Mouse (Mus musculus): Measurements from ENCODE around the gene Tle4.

GRCm38 (mm10) chr19:14505401-14505800, 92.5 kb downstream of the Tle4 start:
- TF ChIP-seq POLR2A (IDR thresholded peaks at IDR 0.05; ENCODE audit: insufficient read length, low read depth) = no peak
- no peak for TF ChIP-seq REST (IDR thresholded peaks at IDR 0.05; ENCODE audit: insufficient read depth, insufficient read length)
- no peak for TF ChIP-seq MAX (IDR thresholded peaks at IDR 0.05; ENCODE audit: low read depth)
- TF ChIP-seq USF1 (IDR thresholded peaks at IDR 0.05; ENCODE audit: low read depth) = no peak
- TF ChIP-seq MYOG (IDR thresholded peaks at IDR 0.05; ENCODE audit: control insufficient read depth in 1 of 3, insufficient read depth in 1 of 3, insufficient read length in 2 of 3, low read depth in 2 of 3) = no peak

All from myocyte (in vitro differentiated cells).